Mouse (Mus musculus): ENCODE data around the gene Mllt6. TPM values are rescaled to one million over a fixed set of nuclear protein-coding genes. Genes with fewer than 3 reads are reported as not detected.
A peak's percentile ranks its signal among the peaks of the same experiment; 100 is the strongest.

Mllt6 gene
- polyA plus RNA-seq, 1 experiment from 2014 or later, result 5.2 TPM

DNA sequence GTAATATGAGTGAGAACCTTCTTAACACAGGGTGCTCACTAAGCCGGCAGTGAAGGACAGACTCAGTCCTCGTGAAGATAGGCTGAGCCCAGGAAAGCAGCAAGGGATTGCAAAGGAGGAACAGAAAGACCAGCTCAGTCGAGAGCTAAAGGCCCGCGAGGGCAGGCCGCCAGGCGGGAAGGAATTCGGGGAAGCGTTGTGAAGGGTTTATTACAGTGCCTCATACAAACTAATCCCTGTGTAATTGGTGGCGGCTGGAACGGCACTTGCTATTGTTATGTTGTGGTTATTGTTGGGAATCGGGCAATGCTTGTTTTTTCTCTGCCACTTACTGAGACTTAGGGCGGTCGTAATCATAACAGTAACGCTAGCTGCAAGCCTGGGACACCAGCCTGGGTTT lies 14.2 kb downstream of the Mllt6 start:
- Histone ChIP-seq H3K36me3 (ENCODE audit: insufficient read depth) (peaks cover 97% of the 10 kb centered on the region), H3K4me3 (ENCODE audit: low read depth, low read length) (no peak overlapping the region), H3K4me1 (ENCODE audit: insufficient read depth) (0 out of 2 replicates have a peak, but pooled peaks cover 3% of the 10 kb centered on the region), H3K27ac (ENCODE audit: low read depth) (no peak overlapping the region), H3K27me3 (ENCODE audit: insufficient read depth, low read length) (no peaks in the 10 kb centered on the region), H3K9ac (no peak overlapping the region), H3K9me3 (ENCODE audit: low read depth, low read length) (no peaks in the 10 kb centered on the region), H3K4me2 (no peak overlapping the region)
- TF ChIP-seq CTCF (IDR thresholded peaks at IDR 0.05; ENCODE audit: low read depth), result no peak
- WGBS, result 65% methylated on average over 15 of the region's 15 CpGs
- no peak for ATAC-seq (ENCODE audit: insufficient read depth)
- DNase-seq, result peak; percentile 47

- H3K27ac ChIP-seq (ENCODE audit: low read depth), result no peak overlapping the region
- no peak overlapping the region; the same call in 1 of the 2 replicates for H3K9ac ChIP-seq
- 55% methylated on average over 8 of the region's 8 CpGs for WGBS
- peak; percentile 41 for TF ChIP-seq CTCF (IDR thresholded peaks at IDR 0.05; ENCODE audit: low read depth)
- no peaks in the 10 kb centered on the region for H3K9me3 ChIP-seq (ENCODE audit: low read depth, low read length)
- no peak overlapping the region for H3K4me2 ChIP-seq
- H3K4me3 ChIP-seq (ENCODE audit: low read depth, low read length), result no peak overlapping the region
- ATAC-seq (ENCODE audit: insufficient read depth), result no peak
- H3K36me3 ChIP-seq (ENCODE audit: insufficient read depth), result peaks cover 95% of the 10 kb centered on the region
- H3K27me3 ChIP-seq (ENCODE audit: insufficient read depth, low read length), result no peaks in the 10 kb centered on the region
- H3K4me1 ChIP-seq (ENCODE audit: insufficient read depth), result 0 out of 2 replicates have a peak, but pooled peaks cover 3% of the 10 kb centered on the region
- DNase-seq, result no peak
Observed at GRCm38 (mm10) chr11:97677842-97678241, 14.6 kb downstream of the Mllt6 start.

GRCm38 (mm10) chr11:97678301-97678700 lies 15.1 kb downstream of the Mllt6 start:
- H3K4me2 ChIP-seq, result no peak overlapping the region
- 90% methylated on average over 15 of the region's 15 CpGs for WGBS
- no peak overlapping the region for H3K27ac ChIP-seq (ENCODE audit: low read depth)
- ATAC-seq (ENCODE audit: insufficient read depth), result no peak
- H3K4me1 ChIP-seq (ENCODE audit: insufficient read depth), result 0 out of 2 replicates have a peak, but pooled peaks cover 3% of the 10 kb centered on the region
- TF ChIP-seq CTCF (IDR thresholded peaks at IDR 0.05; ENCODE audit: low read depth), result no peak
- H3K4me3 ChIP-seq (ENCODE audit: low read depth, low read length), result no peak overlapping the region
- DNase-seq, result no peak
- H3K36me3 ChIP-seq (ENCODE audit: insufficient read depth), result peaks cover 90% of the 10 kb centered on the region
- H3K9ac ChIP-seq, result no peak overlapping the region; the same call in 1 of the 2 replicates
- H3K9me3 ChIP-seq (ENCODE audit: low read depth, low read length), result no peaks in the 10 kb centered on the region
- H3K27me3 ChIP-seq (ENCODE audit: insufficient read depth, low read length), result no peaks in the 10 kb centered on the region

- no peaks in the 10 kb centered on the region for H3K9me3 ChIP-seq (ENCODE audit: low read depth, low read length)
- peak overlapping the region; percentile 2; the same call in 1 of the 2 replicates for H3K9ac ChIP-seq
- peak; percentile 17 for DNase-seq
- ATAC-seq (ENCODE audit: insufficient read depth), result no peak
- H3K27ac ChIP-seq (ENCODE audit: low read depth), result peak overlapping the region; percentile 69
- WGBS, result 76% methylated on average over 12 of the region's 12 CpGs
- no peak overlapping the region for H3K4me3 ChIP-seq (ENCODE audit: low read depth, low read length)
- no peaks in the 10 kb centered on the region for H3K27me3 ChIP-seq (ENCODE audit: insufficient read depth, low read length)
- no peak for TF ChIP-seq CTCF (IDR thresholded peaks at IDR 0.05; ENCODE audit: low read depth)
- 0 out of 2 replicates have a peak, but pooled peaks cover 3% of the 10 kb centered on the region for H3K4me1 ChIP-seq (ENCODE audit: insufficient read depth)
- no peak overlapping the region for H3K4me2 ChIP-seq
- peaks cover 69% of the 10 kb centered on the region for H3K36me3 ChIP-seq (ENCODE audit: insufficient read depth)
Observed at GRCm38 (mm10) chr11:97680430-97680829, 17.2 kb downstream of the Mllt6 start.

- no peak overlapping the region for H3K9ac ChIP-seq
- 67% methylated on average over 6 of the region's 6 CpGs for WGBS
- DNase-seq (peak; percentile 62), ATAC-seq (ENCODE audit: insufficient read depth) (peak; percentile 40)
- H3K4me1 ChIP-seq (ENCODE audit: insufficient read depth), result peaks cover 10% of the 10 kb centered on the region; the same call in 1 of the 2 replicates
- no peak overlapping the region for H3K4me3 ChIP-seq (ENCODE audit: low read depth, low read length)
- TF ChIP-seq CTCF (IDR thresholded peaks at IDR 0.05; ENCODE audit: low read depth), result no peak
- peak overlapping the region; percentile 71 for H3K27ac ChIP-seq (ENCODE audit: low read depth)
- H3K27me3 ChIP-seq (ENCODE audit: insufficient read depth, low read length), result no peaks in the 10 kb centered on the region
- H3K4me2 ChIP-seq, result peak overlapping the region; percentile 26; the same call in 1 of the 2 replicates
- peaks cover 47% of the 10 kb centered on the region for H3K36me3 ChIP-seq (ENCODE audit: insufficient read depth)
- no peaks in the 10 kb centered on the region for H3K9me3 ChIP-seq (ENCODE audit: low read depth, low read length)
Observed at GRCm38 (mm10) chr11:97682504-97683055, 19.4 kb downstream of the Mllt6 start.

GRCm38 (mm10) chr11:97684063-97684680 lies 21.0 kb downstream of the Mllt6 start:
- Histone ChIP-seq H3K4me1 (ENCODE audit: insufficient read depth) (peaks cover 10% of the 10 kb centered on the region; the same call in 1 of the 2 replicates), H3K36me3 (ENCODE audit: insufficient read depth) (peaks cover 42% of the 10 kb centered on the region), H3K27ac (ENCODE audit: low read depth) (0 out of 2 replicates have a peak overlapping the region, but pooled peaks have one; percentile 36), H3K4me2 (no peak overlapping the region), H3K9ac (no peak overlapping the region), H3K27me3 (ENCODE audit: insufficient read depth, low read length) (no peaks in the 10 kb centered on the region), H3K4me3 (ENCODE audit: low read depth, low read length) (no peak overlapping the region), H3K9me3 (ENCODE audit: low read depth, low read length) (no peaks in the 10 kb centered on the region)
- ATAC-seq (ENCODE audit: insufficient read depth), result no peak
- DNase-seq, result no peak
- TF ChIP-seq CTCF (IDR thresholded peaks at IDR 0.05; ENCODE audit: low read depth), result no peak
- WGBS, result 84% methylated on average over 6 of the region's 6 CpGs

DNA sequence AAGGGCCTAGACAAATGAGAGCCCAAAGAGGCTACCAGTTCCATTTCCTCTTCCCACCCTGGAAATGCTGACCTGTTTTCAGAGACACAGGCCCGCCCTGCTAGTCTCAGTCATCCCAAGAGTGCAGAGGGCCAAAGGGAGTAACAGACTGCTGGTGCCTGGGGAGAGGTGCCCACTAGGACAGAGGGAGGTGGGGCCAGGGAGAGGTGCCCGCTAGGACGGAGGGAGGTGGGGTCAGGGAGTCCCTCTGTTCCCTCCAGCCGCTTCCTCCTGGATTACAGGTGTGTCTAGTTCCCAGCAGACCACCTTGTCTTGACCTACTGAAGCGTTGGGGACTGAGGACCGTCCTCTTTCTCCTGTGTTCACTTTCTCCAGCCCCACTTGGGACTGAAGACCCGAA lies 21.6 kb downstream of the Mllt6 start:
- H3K36me3 ChIP-seq (ENCODE audit: insufficient read depth), result peaks cover 41% of the 10 kb centered on the region
- H3K9ac ChIP-seq, result no peak overlapping the region
- WGBS, result 33% methylated on average over 7 of the region's 7 CpGs
- H3K27me3 ChIP-seq (ENCODE audit: insufficient read depth, low read length), result no peaks in the 10 kb centered on the region
- peak overlapping the region; percentile 67; the same call in 1 of the 2 replicates for H3K4me2 ChIP-seq
- H3K4me3 ChIP-seq (ENCODE audit: low read depth, low read length), result no peak overlapping the region
- ATAC-seq (ENCODE audit: insufficient read depth) (no peak), DNase-seq (no peak)
- H3K4me1 ChIP-seq (ENCODE audit: insufficient read depth), result peaks cover 10% of the 10 kb centered on the region; the same call in 1 of the 2 replicates
- 0 out of 2 replicates have a peak overlapping the region, but pooled peaks have one; percentile 36 for H3K27ac ChIP-seq (ENCODE audit: low read depth)
- TF ChIP-seq CTCF (IDR thresholded peaks at IDR 0.05; ENCODE audit: low read depth), result no peak
- no peaks in the 10 kb centered on the region for H3K9me3 ChIP-seq (ENCODE audit: low read depth, low read length)
